Mouse (Mus musculus) intestine, postnatal 0 days (tissue): Measurements from ENCODE around the gene Efhc1. TPM values are rescaled to one million over a fixed set of nuclear protein-coding genes. Genes with fewer than 3 reads are reported as not detected.
A peak's percentile ranks its signal among the peaks of the same experiment; 100 is the strongest.

ENCODE experiments used
- ATAC-seq: fragments of 200-750 bp; cut with Nextera tagmentation; 2 replicates; pipeline ENCODE4 v1.8.0; 2017; ENCODE audit warnings: mild to moderate bottlenecking, moderate TSS enrichment, moderate library complexity
- H3K27ac ChIP-seq: fragments of 300-500 bp; sonication (generic); 2 replicates; pipeline ENCODE4 v1.5.1; 2014; ENCODE audit warnings: mild to moderate bottlenecking, low read depth, low read length, moderate library complexity
- H3K27me3 ChIP-seq: fragments of 300-500 bp; sonication (generic); replicated peaks from 2 replicates; pipeline ENCODE4 v1.6.1; 2014; ENCODE audit warnings: low read length, mixed read lengths; ENCODE audit not compliant: control insufficient read depth, insufficient read depth
- H3K36me3 ChIP-seq: fragments of 300-500 bp; sonication (generic); 2 replicates; pipeline ENCODE4 v1.6.1; 2014; ENCODE audit warnings: mild to moderate bottlenecking, moderate library complexity; ENCODE audit not compliant: control insufficient read depth, insufficient read depth
- H3K4me1 ChIP-seq: fragments of 300-500 bp; sonication (generic); replicated peaks from 2 replicates; pipeline ENCODE4 v1.6.1; 2014; ENCODE audit warnings: antibody characterized with exemption, low read length, mixed read lengths; ENCODE audit not compliant: control insufficient read depth, insufficient read depth
- H3K4me2 ChIP-seq: fragments of 300-500 bp; sonication (generic); replicated peaks from 2 replicates; pipeline ENCODE4 v1.6.1; 2014; ENCODE audit warnings: low read depth, mild to moderate bottlenecking, moderate library complexity
- H3K4me3 ChIP-seq: fragments of 300-500 bp; sonication (generic); 2 replicates; pipeline ENCODE4 v1.5.1; 2014; ENCODE audit warnings: low read depth, low read length
- H3K9ac ChIP-seq: fragments of 300-500 bp; sonication (generic); 2 replicates; pipeline ENCODE4 v1.6.1; 2014; ENCODE audit warnings: mild to moderate bottlenecking, low read depth, low read length
- H3K9me3 ChIP-seq: fragments of 300-500 bp; sonication (generic); 2 replicates; pipeline ENCODE4 v1.6.1; 2016; ENCODE audit warnings: mixed run types; ENCODE audit not compliant: control insufficient read depth
- CTCF ChIP-seq: sonication (generic); IDR thresholded peaks from 2 replicates; pipeline ENCODE4 v1.5.1; 2016; ENCODE audit warnings: low read depth, mild to moderate bottlenecking, control low read depth, antibody characterized with exemption, moderate library complexity
- WGBS: fragments of 180-500 bp; shearing (Covaris S2); extraction: QIAGEN DNeasy Blood & Tissue Kit; methylation state at CpG from one replicate; pipeline ENCODE4 v1.1.7; 2014; 5-methylcytosine and 5-hydroxymethylcytosine counted together
- polyA plus RNA-seq: library from polyadenylated mRNA; unstranded; fragments of >200 nt; fragmentation: Nextera tagmentation; extraction: Ambion mirVana; gene quantifications from 2 replicates; pipeline ENCODE4 v1.2.1, GENCODE M21; 2015

Gene Efhc1
- polyA plus RNA-seq, 1 experiment from 2014 or later, result 0.69 TPM

- H3K9ac ChIP-seq, result no peak overlapping the region
- no peak overlapping the region for H3K27ac ChIP-seq
- H3K9me3 ChIP-seq, result no peaks in the 10 kb centered on the region; the same call in 1 of the 2 replicates
- 59% methylated on average over 16 of the region's 16 CpGs for WGBS
- TF ChIP-seq CTCF, result peak; percentile 51
- peak overlapping the region; percentile 28; the same call in 1 of the 2 replicates for H3K4me2 ChIP-seq
- H3K4me3 ChIP-seq, result no peak overlapping the region
- no peaks in the 10 kb centered on the region for H3K27me3 ChIP-seq
- H3K4me1 ChIP-seq, result no peaks in the 10 kb centered on the region
- peaks cover 11% of the 10 kb centered on the region; the same call in 1 of the 2 replicates for H3K36me3 ChIP-seq
- 0 out of 2 replicates have a peak, but pooled peaks have one; percentile 41 for ATAC-seq
Measured at GRCm38 (mm10) chr1:20940151-20940550, 11.3 kb upstream of the Efhc1 start.

- H3K27ac ChIP-seq, result no peak overlapping the region
- no peak for ATAC-seq
- no peak overlapping the region for H3K4me2 ChIP-seq
- no peak overlapping the region for H3K9ac ChIP-seq
- no peaks in the 10 kb centered on the region for H3K4me1 ChIP-seq
- H3K27me3 ChIP-seq, result no peaks in the 10 kb centered on the region
- no peak for TF ChIP-seq CTCF
- H3K4me3 ChIP-seq, result no peak overlapping the region
- WGBS, result 26% methylated on average over 2 of the region's 2 CpGs
- H3K36me3 ChIP-seq, result peaks cover 7% of the 10 kb centered on the region; the same call in 1 of the 2 replicates
- H3K9me3 ChIP-seq, result no peaks in the 10 kb centered on the region; the same call in 1 of the 2 replicates
Measured at GRCm38 (mm10) chr1:20941322-20941721, 10.1 kb upstream of the Efhc1 start.

GRCm38 (mm10) chr1:20941857-20942256, 9.6 kb upstream of the Efhc1 start:
- Histone ChIP-seq H3K27ac (no peak overlapping the region), H3K36me3 (peaks cover 2% of the 10 kb centered on the region; the same call in 1 of the 2 replicates), H3K4me1 (no peaks in the 10 kb centered on the region), H3K4me3 (no peak overlapping the region), H3K27me3 (no peaks in the 10 kb centered on the region), H3K9ac (no peak overlapping the region), H3K4me2 (no peak overlapping the region), H3K9me3 (no peaks in the 10 kb centered on the region; the same call in 1 of the 2 replicates)
- WGBS, result 75% methylated on average over 7 of the region's 7 CpGs
- no peak for ATAC-seq
- no peak for TF ChIP-seq CTCF

GRCm38 (mm10) chr1:20943016-20943415, 8.4 kb upstream of the Efhc1 start:
- H3K27ac ChIP-seq, result no peak overlapping the region
- H3K9ac ChIP-seq, result no peak overlapping the region
- H3K27me3 ChIP-seq, result no peaks in the 10 kb centered on the region
- no peaks in the 10 kb centered on the region for H3K4me1 ChIP-seq
- TF ChIP-seq CTCF, result peak; percentile 42
- no peak overlapping the region for H3K4me3 ChIP-seq
- no peaks in the 10 kb centered on the region; the same call in 1 of the 2 replicates for H3K9me3 ChIP-seq
- WGBS, result 94% methylated on average over 2 of the region's 2 CpGs
- ATAC-seq, result no peak
- H3K4me2 ChIP-seq, result no peak overlapping the region
- no peaks in the 10 kb centered on the region for H3K36me3 ChIP-seq

GRCm38 (mm10) chr1:20951799-20952198, 373 bp downstream of the Efhc1 start:
- 0 out of 2 replicates have a peak, but pooled peaks cover 3% of the 10 kb centered on the region for H3K4me1 ChIP-seq
- 12% methylated on average over 16 of the region's 16 CpGs for WGBS
- peak overlapping the region; percentile 46 for H3K9ac ChIP-seq
- no peaks in the 10 kb centered on the region for H3K36me3 ChIP-seq
- H3K4me2 ChIP-seq, result peak overlapping the region; percentile 78
- no peak for TF ChIP-seq CTCF
- ATAC-seq, result no peak
- H3K9me3 ChIP-seq, result no peaks in the 10 kb centered on the region
- peak overlapping the region; percentile 49 for H3K4me3 ChIP-seq
- H3K27me3 ChIP-seq, result no peaks in the 10 kb centered on the region
- no peak overlapping the region; the same call in 1 of the 2 replicates for H3K27ac ChIP-seq

- Histone ChIP-seq H3K27ac (no peak overlapping the region), H3K9me3 (no peaks in the 10 kb centered on the region), H3K4me1 (0 out of 2 replicates have a peak, but pooled peaks cover 3% of the 10 kb centered on the region), H3K36me3 (no peaks in the 10 kb centered on the region), H3K27me3 (no peaks in the 10 kb centered on the region), H3K9ac (no peak overlapping the region), H3K4me2 (no peak overlapping the region), H3K4me3 (no peak overlapping the region)
- 76% methylated on average over 3 of the region's 3 CpGs for WGBS
- no peak for TF ChIP-seq CTCF
- ATAC-seq, result no peak
Measured at GRCm38 (mm10) chr1:20954876-20955275, 3.5 kb downstream of the Efhc1 start.
